Mouse (Mus musculus) urinary bladder, adult 18-20 months (tissue): ENCODE data around the gene Fmn2.

Experiments
- DNase-seq, 2 experiments: peaks; one replicate each; pipeline ENCODE4 v3.0.0; 2022; ENCODE audit warnings: low spot score in 2 of 2, mixed read lengths in 2 of 2

Fmn2 gene

GRCm38 (mm10) chr1:174781037-174781436 lies 279.4 kb downstream of the Fmn2 start:
- no peak for DNase-seq

GRCm38 (mm10) chr1:174788617-174789016 lies 287.0 kb downstream of the Fmn2 start:
- no peak for DNase-seq

- no peak for DNase-seq
These were observed 310.2 kb downstream of the Fmn2 start for GRCm38 (mm10) chr1:174811846-174812245.

- DNase-seq: no peak
These were observed 324.9 kb downstream of the Fmn2 start for GRCm38 (mm10) chr1:174826562-174826961.

- DNase-seq: no peak
These were observed 335.2 kb downstream of the Fmn2 start for GRCm38 (mm10) chr1:174836861-174837260.

GRCm38 (mm10) chr1:174844786-174845185 lies 343.2 kb downstream of the Fmn2 start:
- DNase-seq: no peak

- no peak for DNase-seq
These were observed 354.6 kb downstream of the Fmn2 start for GRCm38 (mm10) chr1:174856188-174856587.

- DNase-seq: no peak
These were observed 358.9 kb downstream of the Fmn2 start for GRCm38 (mm10) chr1:174860407-174861118.
